Mouse (Mus musculus): ENCODE data around the gene Uba3. TPM values are rescaled to one million over a fixed set of nuclear protein-coding genes. Genes with fewer than 3 reads are reported as not detected.

Gene Uba3
- total RNA-seq, 2 experiments from 2014 or later: 53.0 to 61.3 TPM

DNA sequence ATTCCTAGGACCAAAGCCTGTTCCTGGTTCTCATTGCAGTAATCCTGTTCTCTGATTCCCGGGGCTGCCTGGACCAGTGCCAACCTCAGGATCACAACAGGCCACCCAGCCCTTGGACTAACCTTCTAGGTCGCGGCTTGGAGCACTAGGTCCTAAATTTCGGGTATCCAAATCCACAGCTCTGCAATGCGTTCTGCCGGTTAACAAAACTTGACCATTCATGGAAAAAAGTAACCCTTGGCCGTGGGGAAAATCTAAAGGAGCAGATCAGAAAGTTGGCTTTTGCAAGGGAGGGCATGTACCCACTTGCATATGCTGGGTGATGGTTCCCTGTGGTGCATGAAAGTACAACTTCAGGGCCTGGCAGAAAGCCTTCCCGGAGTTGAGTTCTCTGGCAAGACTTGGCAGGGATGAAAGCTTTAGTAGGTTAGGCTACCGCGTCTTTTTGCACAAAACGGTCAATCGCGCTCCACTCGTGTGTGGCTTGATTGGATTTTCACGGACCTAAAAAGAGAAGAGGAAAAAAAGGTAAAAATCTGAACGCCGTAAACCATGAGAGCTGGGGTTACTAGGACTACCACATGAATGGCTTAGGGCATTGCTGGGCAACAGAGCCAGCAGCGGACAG, 57.6 kb downstream of the Uba3 start:
- peak; percentile 49 to 59 for DNase-seq
- intact Hi-C loops (cut with DNase I): loop anchor here (2.0 to 5.0 kb wide), 2 partner anchors 31 to 379 kb away; partner anchors contain the start of gene Tmf1

DNA sequence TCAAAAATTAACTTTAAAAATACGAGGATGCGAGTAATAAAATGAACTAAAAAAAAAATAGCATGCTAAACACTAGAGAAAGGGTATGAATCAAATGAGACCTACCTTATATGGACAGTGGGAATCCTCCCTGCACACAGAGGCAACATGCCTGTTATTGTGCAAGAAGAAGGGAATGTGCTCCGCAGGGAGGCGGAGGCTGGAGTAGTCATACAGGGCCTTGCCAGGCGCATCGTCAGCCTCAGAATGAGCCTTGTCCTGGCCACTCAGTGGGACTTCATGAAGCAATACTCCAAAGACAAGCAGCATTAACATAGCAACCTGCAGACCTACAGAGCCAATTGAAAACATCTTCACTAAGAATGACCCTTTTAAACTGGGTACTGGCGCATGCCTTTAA, 60.3 kb downstream of the Uba3 start:
- DNase-seq: peak; percentile 64
- intact Hi-C loops (cut with DNase I): loop anchor here (5.0 kb wide), 1 partner anchor 382 kb away; no protein-coding TSS in a partner anchor

DNA sequence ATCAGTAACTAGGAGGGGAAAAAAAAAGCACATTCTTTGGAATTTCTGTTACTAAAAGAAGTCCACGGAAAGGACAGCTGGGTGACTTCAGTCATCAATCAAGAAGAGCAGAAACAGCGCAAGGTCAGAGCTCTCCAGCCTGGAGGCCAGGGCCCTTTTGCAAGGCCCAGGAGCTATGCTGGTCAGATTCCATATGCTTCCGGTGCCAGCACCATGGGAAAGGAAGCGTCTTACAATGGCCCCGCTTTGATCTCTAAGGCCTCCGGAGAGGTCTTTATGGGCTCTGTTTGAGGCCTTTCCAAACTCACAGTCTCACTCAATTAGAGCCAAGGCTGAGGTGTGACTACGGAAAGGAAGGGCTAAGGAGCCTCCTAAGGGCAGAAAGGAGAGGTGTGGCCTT, 61.1 kb downstream of the Uba3 start:
- intact Hi-C loops (cut with DNase I): no loop called here

DNA sequence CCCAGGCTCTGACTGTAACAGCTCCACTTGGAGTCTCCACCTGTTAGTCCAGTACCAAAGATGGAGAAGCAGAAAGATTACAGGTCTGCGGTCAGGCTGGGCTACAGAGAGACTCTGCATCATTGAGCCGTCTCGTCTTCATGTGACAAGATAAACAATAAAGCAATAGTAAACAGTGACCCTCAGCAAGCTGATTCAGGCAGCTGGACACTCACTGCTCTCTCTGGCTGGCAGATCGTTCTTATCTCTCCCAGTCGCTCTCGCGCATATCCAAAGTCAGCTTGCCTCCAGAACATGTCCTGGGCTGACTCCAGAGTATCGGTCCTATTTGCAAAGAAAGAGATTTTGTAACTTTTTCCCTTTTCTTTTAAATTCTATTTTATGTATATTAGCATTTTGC, 62.8 kb downstream of the Uba3 start:
- intact Hi-C loops (cut with DNase I): no loop called here
- no peak for DNase-seq

More for the DNA sequence above, 61.1 kb downstream of the Uba3 start:
- peak in 1 of 2 experiments; percentile 18 for DNase-seq

DNA sequence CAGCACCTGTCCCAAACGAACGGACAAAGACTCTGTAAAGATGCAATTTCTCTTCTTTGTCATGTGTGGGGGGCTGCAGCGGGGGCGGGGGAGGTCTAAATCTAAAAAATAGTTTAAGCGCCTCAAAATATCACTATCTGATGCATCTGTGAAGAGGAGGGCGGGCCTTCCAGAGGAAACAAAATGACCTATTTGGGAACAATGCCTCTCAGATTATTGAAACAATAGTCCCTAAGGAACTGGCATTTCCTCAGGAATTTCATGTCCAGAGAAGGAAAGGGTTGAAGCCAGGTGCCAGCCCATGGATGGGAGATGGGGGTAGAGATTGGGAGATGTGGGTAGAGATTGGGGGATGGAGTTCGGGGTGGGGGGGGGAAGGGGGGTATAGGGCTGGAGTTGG, 63.6 kb downstream of the Uba3 start:
- intact Hi-C loops (cut with DNase I): no loop called here
- DNase-seq: no peak

Other genes starting within 250 kb of the Uba3 start
- gene Fam19a4, start 145.2 kb downstream of the Uba3 start, total RNA-seq (2021): not detected
- gene Eogt, start 56.5 kb downstream of the Uba3 start, total RNA-seq (2021): 10 to 100 TPM; 14.5 to 17.0 TPM
- 10 to 100 TPM; 38.5 to 39.7 TPM for gene Tmf1, start 26.5 kb downstream of the Uba3 start, total RNA-seq (2021)
- gene Arl6ip5, start 5.0 kb upstream of the Uba3 start, total RNA-seq (2021): 100 to 1,000 TPM; 120 to 128 TPM
- gene Lmod3, start 47.1 kb upstream of the Uba3 start, total RNA-seq (2021): 10 to 100 TPM; 57.6 to 64.6 TPM